7 mouse cellular contexts compared by ENCODE assay signal in the genomic region with DNA sequence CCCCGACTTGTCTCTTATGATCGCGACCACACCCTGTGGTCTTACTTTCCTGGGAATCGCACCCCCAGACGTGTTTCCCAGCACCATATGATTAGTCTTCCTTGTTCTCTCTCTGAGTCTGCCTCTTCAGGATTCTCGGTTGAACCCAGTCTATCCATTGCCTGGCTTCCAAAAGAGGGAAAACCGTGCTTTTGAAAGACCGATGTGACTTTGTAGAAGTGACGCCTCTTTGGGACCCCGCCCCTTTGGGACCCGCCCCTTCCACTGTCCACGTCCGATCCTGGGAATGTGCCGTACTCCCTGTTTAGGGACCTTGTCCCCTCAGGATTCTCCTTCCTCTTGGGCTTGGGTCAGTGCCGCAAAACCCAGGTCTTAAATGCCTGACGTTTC. TPM values are rescaled to one million over a fixed set of nuclear protein-coding genes. Genes with fewer than 3 reads are reported as not detected.
A peak's percentile ranks its signal among the peaks of the same experiment; 100 is the strongest.
DNase-seq lines count a peak whose midpoint lies in the region; ATAC-seq lines count a peak whose summit lies in the region.

No protein-coding gene starts in this region.

- peak overlapping the region; percentile 86 for H3K4me2 ChIP-seq in intestine, embryonic 16.5 days (ENCODE audit: low read depth, low read length)
- peak overlapping the region; percentile 79 for H3K4me2 ChIP-seq in liver, embryonic 16.5 days (ENCODE audit: low read depth, low read length)
- H3K4me2 ChIP-seq in neural tube, embryonic 15.5 days, result peak overlapping the region; percentile 90

- H3K27me3 ChIP-seq in intestine, embryonic 16.5 days (replicated peaks; ENCODE audit: control insufficient read depth, insufficient read depth, low read length), result no peaks in the 10 kb centered on the region
- no peaks in the 10 kb centered on the region for H3K27me3 ChIP-seq in liver, embryonic 16.5 days (ENCODE audit: control insufficient read depth, insufficient read depth, low read depth, low read length)
- no peaks in the 10 kb centered on the region for H3K27me3 ChIP-seq in neural tube, embryonic 15.5 days (replicated peaks)

- H3K27ac ChIP-seq in intestine, embryonic 16.5 days (ENCODE audit: low read length), result peak overlapping the region; percentile 98
- H3K27ac ChIP-seq in liver, embryonic 16.5 days (ENCODE audit: low read length), result peak overlapping the region; percentile 98
- peak overlapping the region; percentile 89 for H3K27ac ChIP-seq in neural tube, embryonic 15.5 days (replicated peaks)

- under 1% methylated on average over 16 of the region's 16 CpGs for WGBS in intestine, embryonic 16.5 days
- WGBS in liver, embryonic 16.5 days (ENCODE audit: insufficient replicate concordance), result 0% methylated on average over 16 of the region's 16 CpGs
- WGBS in neural tube, embryonic 15.5 days, result under 1% methylated on average over 16 of the region's 16 CpGs

- no peaks in the 10 kb centered on the region for H3K9me3 ChIP-seq in intestine, embryonic 16.5 days (ENCODE audit: control insufficient read depth, low read length)
- H3K9me3 ChIP-seq in liver, embryonic 16.5 days (replicated peaks; ENCODE audit: control insufficient read depth, low read length), result no peaks in the 10 kb centered on the region
- H3K9me3 ChIP-seq in neural tube, embryonic 15.5 days (replicated peaks), result no peaks in the 10 kb centered on the region

- peak overlapping the region; percentile 72 for H3K9ac ChIP-seq in intestine, embryonic 16.5 days (ENCODE audit: low read depth, low read length)
- H3K9ac ChIP-seq in liver, embryonic 16.5 days (ENCODE audit: low read depth, low read length), result peak overlapping the region; percentile 87
- peak overlapping the region; percentile 56 for H3K9ac ChIP-seq in neural tube, embryonic 15.5 days (replicated peaks)

- peak overlapping the region; percentile 60 for H3K4me3 ChIP-seq in intestine, embryonic 16.5 days (ENCODE audit: low read length)
- H3K4me3 ChIP-seq in liver, embryonic 16.5 days (ENCODE audit: low read depth, low read length), result peak overlapping the region; percentile 83
- H3K4me3 ChIP-seq in neural tube, embryonic 15.5 days (replicated peaks), result peak overlapping the region; percentile 60

- peak; percentile 95 for DNase-seq in R1 (ENCODE audit: low read depth, low spot score)
- DNase-seq in embryo, embryonic 10 days (ENCODE audit: low spot score), result peak; percentile 81
- DNase-seq in gastrocnemius, postnatal 4 days (ENCODE audit: low spot score in 2 of 2), result peak; percentile 65 to 86
- no peak for DNase-seq in thymus, postnatal 0 days (ENCODE audit: low spot score)

- peak; percentile 43 for ATAC-seq in intestine, embryonic 16.5 days
- ATAC-seq in liver, embryonic 16.5 days (ENCODE audit: low read depth), result peak; percentile 8
- ATAC-seq in neural tube, embryonic 15.5 days (ENCODE audit: low FRiP score), result peak; percentile 6; the same call in 1 of the 2 replicates

- H3K4me1 ChIP-seq in intestine, embryonic 16.5 days (ENCODE audit: control insufficient read depth, insufficient read depth, low read length), result peaks cover 34% of the 10 kb centered on the region
- peaks cover 50% of the 10 kb centered on the region for H3K4me1 ChIP-seq in liver, embryonic 16.5 days (ENCODE audit: control insufficient read depth, low read depth, low read length)
- peaks cover 50% of the 10 kb centered on the region for H3K4me1 ChIP-seq in neural tube, embryonic 15.5 days

- peaks cover 18% of the 10 kb centered on the region for H3K36me3 ChIP-seq in intestine, embryonic 16.5 days (ENCODE audit: control insufficient read depth, insufficient read depth, low read length)
- peaks cover 25% of the 10 kb centered on the region for H3K36me3 ChIP-seq in liver, embryonic 16.5 days (ENCODE audit: control insufficient read depth, insufficient read depth)
- peaks cover 18% of the 10 kb centered on the region for H3K36me3 ChIP-seq in neural tube, embryonic 15.5 days

RNA-seq across cellular contexts. Expression of a gene that starts 0.6 kb away (rescaled TPM):
- 10 to 100 TPM; 73.1 to 80.6 TPM for total RNA-seq in gastrocnemius, postnatal 4 days (2021)
- 85.4 and 89.1 TPM in 2 replicates for polyA plus RNA-seq in intestine, embryonic 16.5 days (2015; fragmentation: Nextera tagmentation; extraction: Ambion mirVana)
- polyA plus RNA-seq in liver, embryonic 16.5 days (2015; fragmentation: Nextera tagmentation; extraction: Ambion mirVana), result 43.2 and 46.0 TPM in 2 replicates
- polyA plus RNA-seq in neural tube, embryonic 15.5 days (2015; fragmentation: Nextera tagmentation; extraction: Ambion mirVana), result 22.0 and 35.3 TPM in 2 replicates
- polyA plus RNA-seq in thymus, postnatal 0 days (2015; fragmentation: Nextera tagmentation; extraction: Ambion mirVana), result 37.2 and 44.7 TPM in 2 replicates

RNA-seq across cellular contexts. Expression of a gene that starts 0.7 kb away (rescaled TPM):
- total RNA-seq in gastrocnemius, postnatal 4 days (2021), result 10 to 100 TPM; 35.7 to 44.5 TPM
- polyA plus RNA-seq in intestine, embryonic 16.5 days (2015; fragmentation: Nextera tagmentation; extraction: Ambion mirVana), result 269 and 311 TPM in 2 replicates
- 176 and 206 TPM in 2 replicates for polyA plus RNA-seq in liver, embryonic 16.5 days (2015; fragmentation: Nextera tagmentation; extraction: Ambion mirVana)
- 79.3 and 153 TPM in 2 replicates for polyA plus RNA-seq in neural tube, embryonic 15.5 days (2015; fragmentation: Nextera tagmentation; extraction: Ambion mirVana)
- polyA plus RNA-seq in thymus, postnatal 0 days (2015; fragmentation: Nextera tagmentation; extraction: Ambion mirVana), result 466 and 485 TPM in 2 replicates

RNA-seq across cellular contexts. Expression of a gene that starts 7.2 kb away (rescaled TPM):
- total RNA-seq in gastrocnemius, postnatal 4 days (2021), result 10 to 100 TPM; 21.9 to 27.2 TPM
- polyA plus RNA-seq in intestine, embryonic 16.5 days (2015; fragmentation: Nextera tagmentation; extraction: Ambion mirVana), result 44.5 and 53.2 TPM in 2 replicates
- polyA plus RNA-seq in liver, embryonic 16.5 days (2015; fragmentation: Nextera tagmentation; extraction: Ambion mirVana), result 14.9 and 15.1 TPM in 2 replicates
- polyA plus RNA-seq in neural tube, embryonic 15.5 days (2015; fragmentation: Nextera tagmentation; extraction: Ambion mirVana), result 32.7 and 33.1 TPM in 2 replicates
- 29.5 and 32.6 TPM in 2 replicates for polyA plus RNA-seq in thymus, postnatal 0 days (2015; fragmentation: Nextera tagmentation; extraction: Ambion mirVana)

RNA-seq across cellular contexts. Expression of a gene that starts 11.2 kb away (rescaled TPM):
- 10 to 100 TPM; 31.9 to 35.0 TPM for total RNA-seq in gastrocnemius, postnatal 4 days (2021)
- polyA plus RNA-seq in intestine, embryonic 16.5 days (2015; fragmentation: Nextera tagmentation; extraction: Ambion mirVana), result 24.8 and 25.7 TPM in 2 replicates
- 6.6 and 8.7 TPM in 2 replicates for polyA plus RNA-seq in liver, embryonic 16.5 days (2015; fragmentation: Nextera tagmentation; extraction: Ambion mirVana)
- polyA plus RNA-seq in neural tube, embryonic 15.5 days (2015; fragmentation: Nextera tagmentation; extraction: Ambion mirVana), result 38.8 and 41.1 TPM in 2 replicates
- polyA plus RNA-seq in thymus, postnatal 0 days (2015; fragmentation: Nextera tagmentation; extraction: Ambion mirVana), result 21.3 and 22.3 TPM in 2 replicates

RNA-seq across cellular contexts. Expression of a gene that starts 16.3 kb away (rescaled TPM):
- under 1 TPM in 1 of 2 experiments, not detected in 1; 0.83 TPM for total RNA-seq in gastrocnemius, postnatal 4 days (2021)
- polyA plus RNA-seq in intestine, embryonic 16.5 days (2015; fragmentation: Nextera tagmentation; extraction: Ambion mirVana), result not detected in 2 replicates
- polyA plus RNA-seq in liver, embryonic 16.5 days (2015; fragmentation: Nextera tagmentation; extraction: Ambion mirVana), result not detected in 2 replicates
- polyA plus RNA-seq in neural tube, embryonic 15.5 days (2015; fragmentation: Nextera tagmentation; extraction: Ambion mirVana), result 0.18 and 2.1 TPM in 2 replicates
- not detected in 2 replicates for polyA plus RNA-seq in thymus, postnatal 0 days (2015; fragmentation: Nextera tagmentation; extraction: Ambion mirVana)
